Mouse (Mus musculus) kidney, postnatal 36 days (tissue): Measurements from ENCODE around the gene Lrrc4c.

Source experiments
- DNase-seq, 2 experiments: peaks; one replicate each; pipeline ENCODE4 v3.0.0; 2021 to 2022; ENCODE audit warnings: mixed read lengths in 2 of 2

The Lrrc4c gene

GRCm38 (mm10) chr2:96949531-96949930 lies 631.6 kb downstream of the Lrrc4c start:
- DNase-seq, result no peak

- DNase-seq, result no peak
These were observed 681.6 kb downstream of the Lrrc4c start for GRCm38 (mm10) chr2:96999521-96999920.

- DNase-seq, result no peak
These were observed 700.4 kb downstream of the Lrrc4c start for GRCm38 (mm10) chr2:97018319-97018718.

GRCm38 (mm10) chr2:97026991-97027390 lies 709.0 kb downstream of the Lrrc4c start:
- no peak for DNase-seq

GRCm38 (mm10) chr2:97027585-97027984 lies 709.6 kb downstream of the Lrrc4c start:
- no peak for DNase-seq

GRCm38 (mm10) chr2:97036401-97036800 lies 718.4 kb downstream of the Lrrc4c start:
- DNase-seq, result no peak

- DNase-seq, result no peak
These were observed 719.2 kb downstream of the Lrrc4c start for GRCm38 (mm10) chr2:97037024-97037814.

GRCm38 (mm10) chr2:97044016-97044415 lies 726.0 kb downstream of the Lrrc4c start:
- DNase-seq, result no peak

GRCm38 (mm10) chr2:97045628-97046027 lies 727.7 kb downstream of the Lrrc4c start:
- no peak for DNase-seq

GRCm38 (mm10) chr2:97080156-97080555 lies 762.2 kb downstream of the Lrrc4c start:
- DNase-seq, result no peak

- no peak for DNase-seq
These were observed 780.0 kb downstream of the Lrrc4c start for GRCm38 (mm10) chr2:97097965-97098364.

- DNase-seq, result no peak
These were observed 785.6 kb downstream of the Lrrc4c start for GRCm38 (mm10) chr2:97103398-97104162.

GRCm38 (mm10) chr2:97124246-97124645 lies 806.3 kb downstream of the Lrrc4c start:
- no peak for DNase-seq

GRCm38 (mm10) chr2:97138454-97138853 lies 820.5 kb downstream of the Lrrc4c start:
- no peak for DNase-seq

- no peak for DNase-seq
These were observed 833.7 kb downstream of the Lrrc4c start for GRCm38 (mm10) chr2:97151626-97152194.

GRCm38 (mm10) chr2:97165745-97166144 lies 847.8 kb downstream of the Lrrc4c start:
- DNase-seq, result no peak

- no peak for DNase-seq
These were observed 860.4 kb downstream of the Lrrc4c start for GRCm38 (mm10) chr2:97178399-97178798.

GRCm38 (mm10) chr2:97196968-97197606 lies 879.1 kb downstream of the Lrrc4c start:
- DNase-seq, result no peak

GRCm38 (mm10) chr2:97232966-97233365 lies 915.0 kb downstream of the Lrrc4c start:
- DNase-seq, result no peak

- DNase-seq, result no peak
These were observed 916.1 kb downstream of the Lrrc4c start for GRCm38 (mm10) chr2:97234074-97234473.

GRCm38 (mm10) chr2:97274651-97275050 lies 956.7 kb downstream of the Lrrc4c start:
- DNase-seq, result no peak

GRCm38 (mm10) chr2:97284986-97285385 lies 967.0 kb downstream of the Lrrc4c start:
- no peak for DNase-seq

GRCm38 (mm10) chr2:97294216-97294615 lies 976.2 kb downstream of the Lrrc4c start:
- DNase-seq, result no peak
